Mouse (Mus musculus): Measurements from ENCODE around the gene 4930402H24Rik. TPM values are rescaled to one million over a fixed set of nuclear protein-coding genes. Genes with fewer than 3 reads are reported as not detected.
A peak's percentile ranks its signal among the peaks of the same experiment; 100 is the strongest.

The 4930402H24Rik gene
- 10 to 100 TPM; 72.1 to 81.2 TPM for total RNA-seq (2021)
- long read RNA-seq, experiment 1, full-length matches to known transcripts, result 10 of 32 reads
- long read RNA-seq, experiment 1, partial matches to known transcripts, result 6 of 32 reads
- long read RNA-seq, experiment 1, other reads (novel, unspliced or antisense), result 16 of 32 reads
- long read RNA-seq, experiment 2, full-length matches to known transcripts, result 11 of 27 reads
- long read RNA-seq, experiment 2, partial matches to known transcripts, result 7 of 27 reads
- long read RNA-seq, experiment 2, other reads (novel, unspliced or antisense), result 9 of 27 reads

DNA sequence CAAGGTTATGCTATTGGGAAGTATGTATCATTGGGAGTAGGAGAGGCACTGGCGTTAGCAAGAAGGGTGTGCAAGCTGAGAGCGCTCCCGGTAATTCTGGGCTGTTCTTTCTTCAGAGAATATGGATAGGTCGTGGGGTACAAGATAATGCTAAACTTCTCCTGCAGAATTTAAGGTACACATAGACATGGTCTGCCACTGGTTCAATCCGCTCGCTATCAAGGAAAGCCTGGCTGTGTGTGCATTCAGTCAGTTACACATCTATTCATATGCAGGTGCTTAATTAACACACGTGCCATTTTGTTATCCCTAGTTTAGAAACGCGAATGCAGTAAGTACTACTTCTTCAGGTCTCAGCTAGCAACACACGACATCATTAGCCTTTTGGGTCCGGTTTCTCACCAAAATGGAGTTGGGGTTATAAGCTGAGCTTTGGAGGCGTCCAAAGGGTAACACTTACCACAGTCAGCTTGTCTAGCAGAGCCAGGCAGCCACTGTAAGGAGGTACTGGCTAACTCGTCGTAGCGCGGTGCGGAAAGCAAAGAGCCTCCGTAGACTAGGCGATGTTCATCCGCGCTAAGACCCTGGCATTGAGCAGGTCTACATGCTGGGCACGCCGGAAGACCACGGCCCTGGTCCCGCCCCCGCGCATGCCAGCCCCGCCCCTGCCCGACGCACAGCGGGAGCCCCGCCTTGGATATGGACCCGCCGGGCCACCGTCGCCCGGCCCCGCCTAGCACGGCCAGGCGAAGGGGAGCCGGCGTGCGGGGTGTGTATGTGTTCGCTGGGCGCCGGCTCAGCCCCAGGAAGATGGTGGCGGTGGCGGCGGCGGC lies at the start of gene 4930402H24Rik, which contains the start of gene Atrn:
4930402H24Rik (minus strand) TSS at position 656 of the 833 bp plus-strand sequence.
Atrn (plus strand) TSS at position 745 of the 833 bp plus-strand sequence.
- intact Hi-C loops (cut with DNase I), result loop anchor here (2.0 to 5.0 kb wide), 2 partner anchors 41 to 65 kb away; no protein-coding TSS in a partner anchor
- DNase-seq (ENCODE audit: low spot score in 2 of 2), result peak; percentile 90 to 92

DNA sequence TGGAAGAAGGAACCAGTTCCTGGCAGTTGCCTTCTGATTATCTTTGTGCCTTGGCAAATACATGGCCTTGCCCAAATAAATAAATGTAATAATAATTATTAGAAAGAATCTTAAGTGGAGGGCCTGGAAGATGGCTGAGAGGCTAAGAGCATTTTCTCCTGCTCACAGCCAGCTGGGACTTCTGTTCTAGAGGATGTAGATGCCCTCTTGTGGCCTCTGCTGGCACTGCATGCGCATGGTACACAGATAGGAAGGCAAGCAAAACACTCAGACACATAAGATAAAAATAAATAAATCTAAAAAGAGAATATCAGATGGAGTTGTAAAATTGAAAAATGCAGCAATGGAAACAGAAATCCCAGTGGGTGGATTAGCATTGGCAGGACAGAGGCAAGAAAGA lies 44.3 kb upstream of the 4930402H24Rik start:
- intact Hi-C loops (cut with DNase I), result loop anchor here (5.0 kb wide), 2 partner anchors 113 to 138 kb away; no protein-coding TSS in a partner anchor
- DNase-seq (ENCODE audit: low spot score in 2 of 2), result peak; percentile 96 to 97

DNA sequence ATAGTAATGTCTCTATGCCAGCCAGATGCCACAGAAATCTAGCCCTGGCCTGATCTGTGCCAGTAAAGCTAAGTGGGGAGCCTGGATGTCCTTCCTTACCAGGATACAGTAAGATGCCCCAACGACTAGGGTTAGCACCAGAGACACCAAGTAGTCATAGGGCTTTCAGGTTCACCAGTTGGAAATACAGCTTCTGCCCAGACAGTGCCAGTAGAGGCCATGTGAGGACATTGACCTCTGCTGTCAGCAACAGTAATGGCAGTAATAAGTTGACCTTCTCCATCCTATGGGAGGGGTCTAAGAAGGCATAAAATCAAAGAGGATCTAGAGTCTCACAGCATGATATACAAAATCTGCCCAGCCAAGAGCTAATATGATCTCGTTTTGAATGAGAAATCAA lies 43.6 kb upstream of the 4930402H24Rik start:
- intact Hi-C loops (cut with DNase I), result loop anchor here (5.0 kb wide), 3 partner anchors 42 to 137 kb away; partner anchors contain the start of genes 4930402H24Rik and Atrn
- DNase-seq (ENCODE audit: low spot score in 2 of 2), result no peak

DNA sequence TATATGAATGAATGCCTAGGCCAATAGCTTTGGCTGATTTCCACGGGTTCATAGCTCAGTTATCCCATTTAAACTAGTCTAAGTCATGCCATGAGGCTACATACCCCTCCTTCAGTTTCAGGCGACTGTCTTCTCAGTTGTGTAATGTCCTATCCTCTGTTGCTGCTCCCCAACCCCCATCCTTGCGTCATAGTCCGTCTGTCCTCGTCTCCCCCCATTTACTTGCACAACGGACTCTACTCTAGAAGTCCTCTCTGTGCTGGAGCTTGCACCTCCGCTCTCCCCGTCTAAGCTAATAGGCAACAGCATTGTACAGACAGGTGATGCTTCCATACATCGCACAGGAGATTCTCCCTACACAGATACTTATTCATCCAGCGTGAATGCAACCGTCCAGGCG lies 26.7 kb upstream of the 4930402H24Rik start:
- no peak for DNase-seq (ENCODE audit: low spot score in 2 of 2)
- intact Hi-C loops (cut with DNase I), result no loop called here

DNA sequence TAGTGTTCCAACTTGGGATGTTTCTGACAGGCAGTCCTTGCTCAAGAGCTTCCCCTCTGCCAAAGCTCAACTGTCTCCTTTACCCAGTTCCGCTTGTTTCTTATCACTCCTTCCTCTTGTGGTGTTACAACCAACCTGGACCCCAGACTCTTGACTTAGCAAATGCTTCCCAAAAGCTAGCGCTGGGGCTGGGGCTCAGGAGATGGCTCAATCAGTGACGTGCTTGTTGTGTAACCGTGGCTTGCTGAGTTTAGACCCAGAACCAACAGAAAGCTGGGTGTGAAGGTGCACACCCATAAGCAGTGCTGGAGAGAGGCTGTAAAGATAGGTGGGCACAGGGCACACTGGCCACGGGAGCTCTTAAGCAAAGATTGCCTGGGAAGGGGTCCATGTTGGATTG lies 23.8 kb upstream of the 4930402H24Rik start:
- no peak for DNase-seq (ENCODE audit: low spot score in 2 of 2)
- intact Hi-C loops (cut with DNase I), result no loop called here

GRCm38 (mm10) chr2:130928530-130928929 lies 22.3 kb upstream of the 4930402H24Rik start:
- intact Hi-C loops (cut with DNase I), result no loop called here
- no peak for DNase-seq (ENCODE audit: low spot score in 2 of 2)

- intact Hi-C loops (cut with DNase I), result no loop called here
- DNase-seq (ENCODE audit: low spot score in 2 of 2), result no peak
These were observed 21.8 kb upstream of the 4930402H24Rik start for GRCm38 (mm10) chr2:130928031-130928430.

DNA sequence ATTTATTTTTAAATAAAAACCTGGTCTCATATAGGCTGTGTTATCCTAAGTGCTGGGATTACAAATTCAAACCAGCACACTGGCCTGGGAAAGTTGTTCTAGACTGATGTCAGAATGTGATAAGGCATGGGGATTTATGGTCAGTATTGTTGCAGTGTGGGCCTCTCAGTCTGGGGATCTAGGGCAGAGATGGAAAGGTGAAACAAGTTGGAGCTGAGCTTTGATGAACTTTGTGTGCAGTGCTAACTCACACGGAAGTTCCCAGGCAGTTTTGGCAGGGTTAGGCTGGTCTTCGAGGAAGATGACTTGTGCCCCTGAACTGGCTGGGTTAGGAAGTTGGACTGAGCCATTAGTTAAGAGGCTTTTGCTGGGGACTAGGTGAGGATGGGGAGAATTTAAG lies 18.7 kb upstream of the 4930402H24Rik start:
- intact Hi-C loops (cut with DNase I), result no loop called here

GRCm38 (mm10) chr2:130919062-130919593 lies 12.9 kb upstream of the 4930402H24Rik start:
- intact Hi-C loops (cut with DNase I), result no loop called here

More for the DNA sequence above, 18.7 kb upstream of the 4930402H24Rik start:
- DNase-seq (ENCODE audit: low spot score in 2 of 2), result no peak

GRCm38 (mm10) chr2:130917686-130918085 lies 11.5 kb upstream of the 4930402H24Rik start:
- intact Hi-C loops (cut with DNase I), result no loop called here
- no peak for DNase-seq (ENCODE audit: low spot score in 2 of 2)

More at GRCm38 (mm10) chr2:130919062-130919593, 12.9 kb upstream of the 4930402H24Rik start:
- no peak for DNase-seq (ENCODE audit: low spot score in 2 of 2)

DNA sequence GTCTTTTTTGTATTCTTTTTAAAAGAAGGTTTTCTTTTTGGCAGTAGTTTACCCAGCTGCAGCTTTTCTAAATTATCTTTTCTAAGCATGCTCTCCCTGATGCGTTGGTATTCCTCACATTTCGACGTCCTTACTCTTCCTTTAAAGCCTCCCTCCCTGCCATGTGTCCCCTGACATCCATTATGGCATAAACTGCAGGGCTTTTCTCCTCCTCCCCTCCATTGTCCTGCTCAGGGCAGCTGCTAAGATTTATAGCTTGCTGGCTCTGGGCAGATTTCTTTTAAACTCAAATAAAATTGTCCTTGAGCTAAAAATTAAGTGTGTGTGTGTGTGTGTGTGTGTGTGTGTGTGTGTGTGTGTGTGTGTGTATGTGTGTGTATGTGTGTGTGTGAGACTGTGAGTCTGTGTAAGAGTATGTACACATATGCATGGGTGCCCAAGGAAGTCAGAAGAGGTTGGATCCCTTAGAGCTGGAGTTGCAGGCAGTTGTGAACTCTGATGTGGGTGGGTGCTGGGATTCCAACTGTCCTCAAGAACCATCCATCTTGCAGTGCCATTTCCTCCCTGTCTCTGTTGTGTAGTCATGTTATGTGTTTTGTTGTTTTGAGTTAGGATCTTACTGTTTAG lies 10.4 kb upstream of the 4930402H24Rik start:
- intact Hi-C loops (cut with DNase I), result no loop called here
- no peak for DNase-seq (ENCODE audit: low spot score in 2 of 2)

GRCm38 (mm10) chr2:130914873-130915272 lies 8.7 kb upstream of the 4930402H24Rik start:
- DNase-seq (ENCODE audit: low spot score in 2 of 2), result no peak
- intact Hi-C loops (cut with DNase I), result no loop called here

GRCm38 (mm10) chr2:130911691-130912090 lies 5.5 kb upstream of the 4930402H24Rik start:
- no peak for DNase-seq (ENCODE audit: low spot score in 2 of 2)
- intact Hi-C loops (cut with DNase I), result no loop called here

DNA sequence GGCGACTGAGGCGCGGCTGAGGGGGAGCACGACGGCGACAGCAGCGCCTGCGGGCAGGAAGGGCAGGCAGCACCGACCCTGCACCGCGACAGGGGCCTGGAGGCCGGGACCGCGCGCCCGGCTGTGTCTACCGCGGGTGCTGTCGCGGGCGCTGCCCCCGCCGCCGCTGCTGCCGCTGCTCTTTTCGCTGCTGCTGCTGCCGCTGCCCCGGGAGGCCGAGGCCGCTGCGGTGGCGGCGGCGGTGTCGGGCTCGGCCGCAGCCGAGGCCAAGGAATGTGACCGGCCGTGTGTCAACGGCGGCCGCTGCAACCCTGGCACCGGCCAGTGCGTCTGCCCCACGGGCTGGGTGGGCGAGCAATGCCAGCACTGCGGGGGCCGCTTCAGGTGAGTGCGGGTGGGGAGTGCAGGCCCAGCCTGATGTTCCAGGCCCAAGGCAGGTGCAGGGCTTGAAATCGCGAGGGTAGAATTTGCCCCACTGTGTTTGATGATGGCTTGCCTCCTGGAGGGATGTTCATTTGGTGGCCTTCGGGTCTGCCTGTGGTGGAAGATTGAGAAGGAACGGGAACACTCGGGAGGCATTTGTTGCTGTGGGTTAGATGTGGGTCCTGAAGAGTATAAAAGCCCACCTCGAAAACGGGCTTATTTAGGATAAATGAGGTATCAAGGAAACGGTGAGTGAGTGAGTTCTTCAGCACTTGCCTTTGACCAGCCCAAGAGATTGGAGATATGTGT lies 544 bp upstream of the 4930402H24Rik start:
- peak; percentile 16 to 17 for DNase-seq (ENCODE audit: low spot score in 2 of 2)

GRCm38 (mm10) chr2:130898783-130899182 lies 7.4 kb downstream of the 4930402H24Rik start:
- DNase-seq (ENCODE audit: low spot score in 2 of 2), result no peak
- intact Hi-C loops (cut with DNase I), result no loop called here

More for the DNA sequence above, 544 bp upstream of the 4930402H24Rik start:
- intact Hi-C loops (cut with DNase I), result loop anchor here (2.0 to 5.0 kb wide), 2 partner anchors 41 to 66 kb away; no protein-coding TSS in a partner anchor

- DNase-seq (ENCODE audit: low spot score in 2 of 2), result no peak
- intact Hi-C loops (cut with DNase I), result no loop called here
These were observed 8.3 kb downstream of the 4930402H24Rik start for GRCm38 (mm10) chr2:130897856-130898255.

DNA sequence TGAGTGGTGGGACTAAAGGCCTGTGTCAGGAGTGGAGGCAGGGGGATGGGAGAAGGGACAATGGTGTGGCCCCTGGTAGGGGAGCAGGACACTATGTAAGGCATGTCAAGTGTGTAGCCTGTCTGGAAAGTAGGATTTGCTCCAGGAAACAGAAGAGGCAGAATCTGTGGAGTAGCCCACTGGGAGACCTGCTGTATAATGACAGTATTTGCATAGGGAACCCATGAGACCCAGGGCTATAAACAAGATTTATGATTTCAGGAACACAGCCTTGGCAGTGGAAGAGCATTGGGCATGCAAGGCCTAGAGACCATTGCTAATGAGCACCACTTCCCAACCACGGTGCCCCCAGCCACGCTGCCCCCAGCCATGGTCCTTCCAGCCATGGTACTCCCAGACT lies 9.3 kb downstream of the 4930402H24Rik start:
- intact Hi-C loops (cut with DNase I), result no loop called here
- DNase-seq (ENCODE audit: low spot score in 2 of 2), result no peak

DNA sequence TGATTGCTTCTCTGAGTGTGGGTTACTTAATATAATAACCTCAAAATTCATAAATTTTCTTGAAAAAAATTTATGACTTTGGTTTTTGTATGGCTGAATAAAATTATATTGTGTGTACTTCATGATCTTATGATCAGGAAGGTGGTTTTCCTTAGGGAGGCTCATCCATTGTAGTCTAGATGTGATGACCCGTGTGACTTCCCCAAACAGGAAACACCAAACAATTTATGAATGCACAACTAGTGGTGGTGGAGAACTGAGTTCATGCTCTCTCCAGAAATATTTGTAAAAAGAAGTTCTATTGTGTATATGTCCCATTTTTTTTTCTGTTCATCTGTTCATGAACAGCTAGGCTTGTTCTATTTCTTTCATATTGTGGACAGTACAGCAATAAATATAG lies 18.8 kb downstream of the 4930402H24Rik start:
- intact Hi-C loops (cut with DNase I), result no loop called here

DNA sequence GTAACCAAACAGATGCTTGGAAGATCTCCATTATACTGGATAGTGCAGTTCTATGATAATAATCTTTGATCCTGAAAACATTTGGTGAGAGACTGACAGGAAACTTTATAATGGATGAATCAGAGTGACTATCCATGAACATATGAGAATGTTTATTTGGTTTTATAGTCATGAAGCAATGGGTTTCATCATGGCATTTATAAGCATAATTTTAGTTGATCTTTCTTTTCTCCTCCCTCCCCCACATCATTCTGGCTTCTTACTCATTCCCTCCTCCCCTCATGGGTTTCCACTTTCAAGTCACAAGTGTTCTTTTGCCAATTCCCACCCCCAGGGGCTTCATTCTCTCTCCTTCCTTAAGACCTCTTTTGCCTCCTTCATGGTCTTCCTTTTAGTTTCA lies 19.2 kb downstream of the 4930402H24Rik start:
- DNase-seq (ENCODE audit: low spot score in 2 of 2), result no peak
- intact Hi-C loops (cut with DNase I), result no loop called here

More for the DNA sequence above, 18.8 kb downstream of the 4930402H24Rik start:
- no peak for DNase-seq (ENCODE audit: low spot score in 2 of 2)

All from left cerebral cortex, postnatal 14 days (tissue).